Comparison of ENCODE assay signal across 22 mouse cellular contexts in the genomic region with DNA sequence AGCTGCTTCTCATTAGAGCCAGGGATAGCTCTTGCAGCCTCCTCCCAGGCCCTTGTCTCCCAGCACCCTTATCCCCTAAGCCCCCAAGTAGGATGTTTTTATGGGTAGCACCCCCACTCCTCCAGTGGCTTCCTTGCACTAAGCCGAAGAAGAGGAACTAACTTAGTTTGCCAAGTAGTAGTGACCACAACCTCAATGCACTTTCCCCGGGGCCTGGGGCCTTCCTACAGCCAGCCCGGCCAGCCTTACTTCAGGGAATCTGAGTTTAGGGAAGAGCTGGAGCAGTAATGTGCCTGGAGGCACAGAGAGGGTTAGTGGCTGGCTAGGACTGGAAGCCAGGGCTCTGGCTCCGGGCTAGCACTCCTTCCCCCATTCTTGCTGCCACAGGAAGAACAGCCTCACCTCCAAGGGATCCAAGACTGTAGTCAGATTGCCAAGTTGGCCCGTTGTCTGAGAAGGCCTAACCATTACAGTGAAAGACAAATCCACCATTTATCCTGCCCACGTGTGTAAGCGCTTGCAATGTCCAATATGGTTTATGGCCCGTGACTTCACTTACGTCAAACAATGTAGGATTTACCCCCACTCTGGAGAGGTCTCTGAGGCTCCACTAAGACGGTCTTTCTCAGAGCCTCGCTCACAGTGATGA. TPM values are rescaled to one million over a fixed set of nuclear protein-coding genes. Genes with fewer than 3 reads are reported as not detected.
DNase-seq lines count a peak whose midpoint lies in the region; ATAC-seq lines count a peak whose summit lies in the region.
"Had no signal": no experiment of that assay in that cellular context is flagged by ENCODE, and none has a peak within 500 bp of the region (broad histone marks: within the 10 kb centered on the region; RNA-seq: fewer than 3 reads in every experiment).

No protein-coding gene starts in this region.

- no peak overlapping the region for H3K4me3 ChIP-seq in limb, embryonic 11.5 days (ENCODE audit: low read depth, low read length)
- no peak overlapping the region for H3K4me3 ChIP-seq in limb, embryonic 10.5 days
- H3K4me3 ChIP-seq in forebrain, embryonic 12.5 days (replicated peaks) = no peak overlapping the region
- H3K4me3 ChIP-seq: forebrain, embryonic 13.5 days; heart, embryonic 10.5 days; hindbrain, embryonic 15.5 days; left cerebral cortex, adult 2 months; midbrain, embryonic 13.5 days had no signal

- H3K9me3 ChIP-seq in limb, embryonic 11.5 days (ENCODE audit: control insufficient read depth, low read length) = no peaks in the 10 kb centered on the region
- no peaks in the 10 kb centered on the region for H3K9me3 ChIP-seq in limb, embryonic 10.5 days (replicated peaks)
- no peaks in the 10 kb centered on the region for H3K9me3 ChIP-seq in forebrain, embryonic 12.5 days
- H3K9me3 ChIP-seq: forebrain, embryonic 13.5 days; heart, embryonic 10.5 days; hindbrain, embryonic 15.5 days; midbrain, embryonic 13.5 days had no signal

- DNase-seq in gastrocnemius, postnatal 14 days = peak; percentile 27
- DNase-seq in gastrocnemius, adult 8-10 months (ENCODE audit: low spot score in 2 of 2) = no peak
- no peak for DNase-seq in limb, embryonic 11.5 days (ENCODE audit: low spot score)
- DNase-seq in limb, embryonic 10.5 days (ENCODE audit: low spot score) = no peak
- DNase-seq in fat pad, adult 2 months (ENCODE audit: extremely low read depth, low read depth, low spot score) = peak; percentile 42
- DNase-seq in T-cell, adult 2 months (ENCODE audit: low spot score) = no peak
- DNase-seq: cerebellum, adult 11 months; heart, postnatal 10 days; kidney, adult 11 months; liver; liver, postnatal 0 days; lung, postnatal 14 days; right cerebral cortex, postnatal 25 days; thymus, postnatal 25 days had no signal

- H3K36me3 ChIP-seq in limb, embryonic 11.5 days (ENCODE audit: control insufficient read depth, insufficient read depth, low read length) = no peaks in the 10 kb centered on the region
- no peaks in the 10 kb centered on the region for H3K36me3 ChIP-seq in limb, embryonic 10.5 days
- H3K36me3 ChIP-seq in forebrain, embryonic 12.5 days (replicated peaks) = no peaks in the 10 kb centered on the region
- H3K36me3 ChIP-seq: heart, embryonic 10.5 days; hindbrain, embryonic 15.5 days; midbrain, embryonic 13.5 days had no signal

- H3K4me1 ChIP-seq in limb, embryonic 11.5 days (ENCODE audit: control insufficient read depth, insufficient read depth, low read length) = peaks cover 3% of the 10 kb centered on the region; the same call in 1 of the 2 replicates
- peaks cover 11% of the 10 kb centered on the region for H3K4me1 ChIP-seq in limb, embryonic 10.5 days
- no peaks in the 10 kb centered on the region for H3K4me1 ChIP-seq in forebrain, embryonic 12.5 days
- H3K4me1 ChIP-seq: midbrain, embryonic 13.5 days had no signal

- H3K27ac ChIP-seq in limb, embryonic 11.5 days (replicated peaks; ENCODE audit: low read depth, low read length) = 0 out of 2 replicates have a peak overlapping the region, but pooled peaks have one; percentile 3
- H3K27ac ChIP-seq in limb, embryonic 10.5 days = no peak overlapping the region; the same call in 1 of the 2 replicates
- H3K27ac ChIP-seq in forebrain, embryonic 12.5 days = no peak overlapping the region
- H3K27ac ChIP-seq: forebrain, embryonic 13.5 days; heart, embryonic 10.5 days; hindbrain, embryonic 15.5 days; left cerebral cortex, adult 2 months; midbrain, embryonic 13.5 days; stomach, postnatal 0 days had no signal

- H3K27me3 ChIP-seq in limb, embryonic 11.5 days (ENCODE audit: control insufficient read depth, insufficient read depth, low read length) = no peaks in the 10 kb centered on the region
- H3K27me3 ChIP-seq in limb, embryonic 10.5 days (ENCODE audit: low read depth, poor library complexity, severe bottlenecking) = 0 out of 2 replicates have a peak, but pooled peaks cover 4% of the 10 kb centered on the region
- no peaks in the 10 kb centered on the region for H3K27me3 ChIP-seq in forebrain, embryonic 12.5 days
- H3K27me3 ChIP-seq: forebrain, embryonic 13.5 days; hindbrain, embryonic 15.5 days; midbrain, embryonic 13.5 days had no signal

- H3K4me2 ChIP-seq in limb, embryonic 11.5 days (ENCODE audit: low read depth, severe bottlenecking) = no peak overlapping the region
- H3K4me2 ChIP-seq in forebrain, embryonic 12.5 days = no peak overlapping the region
- H3K4me2 ChIP-seq: forebrain, embryonic 13.5 days; hindbrain, embryonic 15.5 days; midbrain, embryonic 13.5 days had no signal

- H3K9ac ChIP-seq in limb, embryonic 11.5 days (ENCODE audit: low read length) = no peak overlapping the region
- H3K9ac ChIP-seq in forebrain, embryonic 12.5 days = no peak overlapping the region
- H3K9ac ChIP-seq: forebrain, embryonic 13.5 days; hindbrain, embryonic 15.5 days; liver, postnatal 0 days; midbrain, embryonic 13.5 days had no signal

- no peak for ATAC-seq in limb, embryonic 11.5 days (ENCODE audit: insufficient number of reproducible peaks, low FRiP score, low TSS enrichment, low read depth)
- ATAC-seq in megakaryocyte, adult 5-6 weeks (ENCODE audit: poor library complexity, severe bottlenecking) = peak; percentile 54
- no peak for ATAC-seq in forebrain, embryonic 12.5 days (ENCODE audit: low FRiP score)
- ATAC-seq: forebrain, embryonic 13.5 days; liver, postnatal 0 days; midbrain, embryonic 13.5 days had no signal

- intact Hi-C loops in gastrocnemius, postnatal 14 days (cut with DNase I; ENCODE audit: low total_unique reads) = no loop called here

- 79% methylated on average over 11 of the region's 11 CpGs for WGBS in limb, embryonic 11.5 days
- WGBS in limb, embryonic 10.5 days = 77% methylated on average over 11 of the region's 11 CpGs
- 87% methylated on average over 11 of the region's 11 CpGs for WGBS in forebrain, embryonic 12.5 days

RNA-seq across cellular contexts. Expression of gene Chrdl2, which starts 29.0 kb away (rescaled TPM):
- total RNA-seq in gastrocnemius, postnatal 14 days (2021) = 1 to 10 TPM; 1.5 to 3.0 TPM
- 1 to 10 TPM; 1.0 to 1.5 (median 1.2) TPM for total RNA-seq in gastrocnemius, adult 8-10 months (2022)
- 1.2 and 1.4 TPM in 2 replicates for polyA plus RNA-seq in limb, embryonic 11.5 days (2014; fragmentation: Nextera tagmentation; extraction: Ambion mirVana)
- polyA plus RNA-seq in limb, embryonic 10.5 days (2016; fragmentation: Nextera tagmentation; extraction: Ambion mirVana) = 0.14 and 0.19 TPM in 2 replicates
- total RNA-seq in megakaryocyte, adult 5-6 weeks (2015) = not detected in 2 replicates
- not detected in 2 replicates for total RNA-seq in megakaryocyte, adult 5-6 weeks (2017)
- polyA plus RNA-seq in forebrain, embryonic 12.5 days (2016; fragmentation: Nextera tagmentation; extraction: Ambion mirVana) = 0.13 and 0.20 TPM in 2 replicates
- total RNA-seq: heart, postnatal 10 days had no signal
- polyA plus RNA-seq: forebrain, embryonic 13.5 days; liver, postnatal 0 days; midbrain, embryonic 13.5 days had no signal

RNA-seq across cellular contexts. Expression of gene Rnf169, which starts 54.7 kb away (rescaled TPM):
- 1 to 10 TPM; 6.4 to 7.4 TPM for total RNA-seq in gastrocnemius, postnatal 14 days (2021)
- 1 to 10 TPM; 5.3 to 6.3 (median 5.5) TPM for total RNA-seq in gastrocnemius, adult 8-10 months (2022)
- 7.2 and 7.9 TPM in 2 replicates for polyA plus RNA-seq in limb, embryonic 11.5 days (2014; fragmentation: Nextera tagmentation; extraction: Ambion mirVana)
- polyA plus RNA-seq in limb, embryonic 10.5 days (2016; fragmentation: Nextera tagmentation; extraction: Ambion mirVana) = 5.6 and 6.3 TPM in 2 replicates
- 13.2 and 13.7 TPM in 2 replicates for total RNA-seq in megakaryocyte, adult 5-6 weeks (2015)
- total RNA-seq in megakaryocyte, adult 5-6 weeks (2017) = 19.5 and 22.0 TPM in 2 replicates
- 6.0 and 7.1 TPM in 2 replicates for polyA plus RNA-seq in forebrain, embryonic 12.5 days (2016; fragmentation: Nextera tagmentation; extraction: Ambion mirVana)

Comparison
In these comparisons a context has a peak if more than half of its experiments do, and no peak if none do; other contexts are left out.
1. DNase-seq: peak in gastrocnemius, postnatal 14 days (single experiment) and fat pad, adult 2 months (single experiment); none in gastrocnemius, adult 8-10 months (0 of 2), limb, embryonic 11.5 days (single experiment), limb, embryonic 10.5 days (single experiment) and T-cell, adult 2 months (single experiment).